Mouse (Mus musculus) cerebellum, adult 18-20 months (tissue): ENCODE measurements around the gene Ell.
"Not testable (repeated sequence)": the region's sequence is repeated elsewhere in the genome, so short reads cannot be mapped to it uniquely, and the experiment has no call there.

Experiments
- DNase-seq, 2 experiments: peaks; one replicate each; pipeline ENCODE4 v3.0.0; 2021

Ell gene

DNA sequence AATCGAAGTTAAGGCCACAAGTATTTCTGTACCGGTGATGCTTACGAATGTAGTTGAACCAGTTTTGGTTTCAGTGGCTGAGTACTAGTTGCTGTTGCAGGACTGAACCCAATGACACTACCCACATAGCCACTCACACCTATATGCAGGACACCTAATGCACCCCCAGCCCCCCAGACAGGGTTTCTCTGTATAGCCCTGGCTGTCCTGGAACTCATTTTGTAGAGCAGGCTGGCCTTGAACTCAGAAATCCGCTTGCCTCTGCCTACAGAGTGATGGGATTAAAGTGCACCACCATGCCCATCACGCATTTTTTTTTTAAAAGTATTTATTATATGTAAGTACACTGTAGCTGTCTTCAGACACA lies 32.2 kb upstream of the Ell start:
- no peak for DNase-seq

DNA sequence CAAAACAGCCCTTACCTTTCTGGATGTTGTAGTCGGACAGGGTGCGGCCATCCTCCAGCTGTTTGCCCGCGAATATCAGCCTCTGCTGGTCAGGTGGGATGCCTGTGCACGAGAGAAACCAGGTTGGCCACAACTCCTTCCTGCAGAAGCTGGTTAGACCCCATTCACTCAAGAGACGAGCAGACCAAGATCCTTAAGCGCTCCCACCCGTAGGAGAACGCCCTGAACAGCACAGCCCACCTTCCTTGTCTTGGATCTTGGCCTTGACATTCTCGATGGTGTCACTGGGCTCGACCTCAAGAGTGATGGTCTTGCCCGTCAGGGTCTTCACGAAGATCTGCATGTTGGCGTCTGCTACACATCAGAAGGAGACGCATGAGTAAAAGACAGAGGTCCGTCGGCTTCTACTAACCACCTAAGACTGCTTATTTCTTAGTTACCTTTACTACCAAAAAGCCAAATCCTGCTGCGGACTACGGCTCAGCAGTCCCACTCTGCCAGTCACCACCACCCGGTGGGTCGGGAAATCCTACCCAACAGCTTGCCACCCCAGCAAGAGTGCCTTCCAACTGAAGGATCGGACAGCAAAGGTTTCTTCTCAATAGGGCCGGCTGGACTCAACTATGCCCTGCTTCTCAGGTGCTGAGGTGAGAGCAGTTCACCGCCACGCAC lies 29.8 kb upstream of the Ell start:
- no peak for DNase-seq

GRCm38 (mm10) chr8:70510228-70510915 lies 28.9 kb upstream of the Ell start, which contains the start of gene Uba52:
Uba52 (minus strand) TSS chr8:70510801.
- DNase-seq = peak; percentile 96 to 98

- DNase-seq = not testable (repeated sequence)
These were observed 28.1 kb upstream of the Ell start for GRCm38 (mm10) chr8:70511174-70511573.

DNA sequence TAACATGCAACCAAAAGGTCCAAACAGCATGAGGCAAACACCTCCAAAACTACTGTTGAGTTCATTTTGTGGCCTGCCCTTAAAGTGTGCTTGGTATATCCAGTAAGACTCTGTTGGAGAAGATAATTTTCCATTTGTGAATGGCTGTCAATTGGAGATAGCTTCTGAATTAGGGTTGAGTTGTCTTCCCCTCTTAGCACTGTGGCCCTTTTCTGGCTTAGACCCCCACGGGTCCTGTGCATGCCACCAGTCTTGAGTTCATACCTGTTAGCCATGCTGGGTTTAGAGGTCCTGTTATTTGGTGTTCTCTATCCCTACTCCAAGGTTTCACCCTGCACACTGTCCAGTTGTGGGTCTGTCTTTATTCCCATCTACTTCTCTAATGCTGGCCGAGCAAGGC lies 27.5 kb upstream of the Ell start:
- no peak for DNase-seq

- DNase-seq = no peak
These were observed 26.9 kb upstream of the Ell start for GRCm38 (mm10) chr8:70512253-70512903.

- no peak for DNase-seq
These were observed 25.8 kb upstream of the Ell start for GRCm38 (mm10) chr8:70513441-70513840.

- no peak for DNase-seq
These were observed 21.2 kb upstream of the Ell start for GRCm38 (mm10) chr8:70517940-70518643.

- no peak for DNase-seq
These were observed 20.2 kb upstream of the Ell start for GRCm38 (mm10) chr8:70519043-70519442.

DNA sequence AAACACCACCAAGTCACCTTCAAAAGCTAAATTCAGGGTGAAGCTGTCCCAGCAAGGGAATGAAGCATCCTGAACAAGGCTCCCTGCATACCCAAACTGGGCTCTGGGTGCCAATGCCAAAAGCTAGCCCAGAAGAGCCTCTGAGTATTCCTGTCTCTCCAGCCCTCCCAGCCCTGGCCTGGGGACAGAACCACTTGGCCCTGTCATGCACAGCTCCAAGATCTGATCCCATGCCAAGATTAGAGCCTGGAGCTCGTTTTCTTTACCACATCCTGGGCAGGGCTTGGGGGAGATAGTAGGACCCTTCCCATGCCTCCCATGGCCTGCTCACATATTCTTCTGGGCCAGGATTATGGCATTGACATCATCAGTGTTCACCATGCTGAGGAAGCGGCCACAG lies 19.7 kb upstream of the Ell start:
- no peak for DNase-seq

DNA sequence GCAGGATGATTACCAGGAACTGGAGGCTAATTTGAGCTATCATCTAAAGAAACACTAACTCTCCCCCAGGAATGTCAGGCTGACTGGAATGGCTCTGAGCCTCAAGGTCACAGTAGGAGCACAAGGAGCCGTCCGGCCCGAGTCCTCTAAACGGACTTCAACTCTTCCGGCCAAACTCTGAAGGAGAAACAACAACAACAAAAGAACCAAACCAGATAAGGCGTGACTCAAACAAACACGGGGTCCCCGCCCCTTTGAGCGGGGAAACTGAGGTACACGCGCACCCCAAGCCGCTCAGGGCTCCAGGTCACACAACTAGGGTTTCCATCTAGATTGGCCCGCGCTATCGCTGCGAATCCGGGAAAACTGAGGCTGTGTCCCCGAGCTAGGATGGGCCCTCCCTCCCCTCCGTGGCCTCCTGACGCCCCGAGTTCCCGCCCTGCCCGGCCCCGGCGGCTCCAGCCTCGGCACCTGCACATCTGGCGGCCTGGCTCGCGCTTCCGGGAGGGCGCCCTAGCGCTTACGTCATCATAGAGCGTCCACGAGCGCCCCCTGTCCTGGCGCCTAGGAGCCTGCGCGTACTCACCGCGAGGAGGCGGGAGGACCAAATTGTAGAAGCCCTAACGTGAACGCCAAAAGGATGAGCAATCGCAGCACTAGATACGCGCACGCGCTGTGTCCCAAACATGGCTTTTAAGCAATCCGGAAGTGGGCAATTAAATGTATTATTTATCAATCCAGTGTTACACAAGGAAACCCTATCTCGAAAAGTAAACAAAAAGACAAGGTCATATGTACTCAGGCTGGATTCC lies 16.5 kb upstream of the Ell start:
- peak; percentile 95 to 96 for DNase-seq

DNA sequence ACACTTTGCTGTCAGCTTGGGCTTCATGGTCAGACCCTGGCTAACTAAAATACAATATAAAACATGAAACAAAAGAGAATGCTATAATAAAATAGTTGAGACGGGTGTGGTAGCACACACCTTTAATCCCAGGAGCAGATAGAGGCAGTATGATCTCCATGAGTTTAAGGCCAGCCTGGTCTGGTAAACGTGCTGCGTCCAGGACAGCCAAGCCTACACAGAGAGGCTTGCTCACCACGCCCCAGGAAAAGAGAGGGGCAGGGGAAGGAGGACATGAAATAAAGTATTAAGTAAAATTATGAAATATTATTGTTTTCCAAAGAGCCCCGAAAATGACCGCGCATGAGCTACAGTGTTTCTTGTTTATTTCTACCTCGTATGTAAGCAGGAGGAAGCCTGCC lies 12.1 kb upstream of the Ell start:
- no peak for DNase-seq

- DNase-seq = peak; percentile 96 to 99
These were observed 11.6 kb upstream of the Ell start, which contains the start of the genes Fkbp8 and Kxd1 for GRCm38 (mm10) chr8:70527512-70528181. Fkbp8 (plus strand) TSS chr8:70527724. Kxd1 (minus strand) TSS chr8:70527956.

DNA sequence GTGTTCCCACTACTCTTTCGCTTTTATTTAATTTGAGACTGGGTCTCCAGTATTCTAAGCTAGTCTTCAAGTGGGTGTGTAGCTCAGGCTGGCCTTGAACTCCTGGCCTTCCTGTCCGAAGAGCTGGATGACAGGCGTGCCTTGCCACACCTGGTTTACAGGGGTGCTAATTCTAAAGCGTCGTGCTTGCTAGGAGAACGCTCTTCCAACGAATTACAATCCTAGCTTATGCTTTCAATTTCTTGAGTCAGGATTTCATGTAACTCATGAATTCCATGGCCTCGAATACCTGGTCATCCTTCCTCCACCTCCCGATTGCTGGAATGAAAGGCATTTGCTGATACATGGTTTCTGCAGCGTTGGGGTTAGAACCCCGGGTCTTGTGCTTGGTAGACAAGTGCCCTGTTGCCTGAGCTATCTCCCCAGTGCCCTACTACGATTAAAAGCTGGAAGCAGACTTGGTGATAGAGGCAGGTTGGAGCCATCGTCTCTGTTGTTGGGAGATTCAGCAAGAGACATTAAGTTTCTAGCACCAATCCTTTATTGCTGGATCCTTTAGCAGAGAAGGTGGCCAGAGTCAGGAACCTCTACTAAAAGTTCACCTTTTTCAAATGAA lies 11.0 kb upstream of the Ell start:
- no peak for DNase-seq

GRCm38 (mm10) chr8:70529299-70529698 lies 10.0 kb upstream of the Ell start:
- no peak for DNase-seq

DNA sequence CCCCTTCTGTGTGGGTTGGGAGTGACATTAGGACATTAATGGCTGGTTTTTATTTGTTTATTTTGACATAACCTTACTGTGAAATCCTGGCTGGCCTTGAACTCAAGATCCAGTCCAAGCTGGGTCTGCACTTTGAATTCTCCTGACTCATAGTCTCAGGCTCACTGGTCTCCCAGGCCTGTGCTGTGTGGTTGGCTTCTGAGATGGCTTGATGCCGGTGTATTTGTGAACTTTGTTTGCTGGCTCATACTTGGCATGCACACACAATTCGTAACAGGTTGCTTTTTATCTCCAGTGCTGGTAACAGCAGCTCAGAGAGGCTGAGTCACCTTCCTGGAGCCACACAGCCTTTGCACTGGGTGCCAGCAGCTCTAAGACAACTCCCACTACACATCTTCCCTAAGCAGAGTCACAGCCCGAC lies 9.5 kb upstream of the Ell start:
- DNase-seq = no peak

- no peak for DNase-seq
These were observed 8.9 kb upstream of the Ell start for GRCm38 (mm10) chr8:70530314-70530713.

GRCm38 (mm10) chr8:70534281-70534680 lies 5.0 kb upstream of the Ell start:
- no peak for DNase-seq

- no peak for DNase-seq
These were observed 4.0 kb upstream of the Ell start for GRCm38 (mm10) chr8:70535221-70535620.

DNA sequence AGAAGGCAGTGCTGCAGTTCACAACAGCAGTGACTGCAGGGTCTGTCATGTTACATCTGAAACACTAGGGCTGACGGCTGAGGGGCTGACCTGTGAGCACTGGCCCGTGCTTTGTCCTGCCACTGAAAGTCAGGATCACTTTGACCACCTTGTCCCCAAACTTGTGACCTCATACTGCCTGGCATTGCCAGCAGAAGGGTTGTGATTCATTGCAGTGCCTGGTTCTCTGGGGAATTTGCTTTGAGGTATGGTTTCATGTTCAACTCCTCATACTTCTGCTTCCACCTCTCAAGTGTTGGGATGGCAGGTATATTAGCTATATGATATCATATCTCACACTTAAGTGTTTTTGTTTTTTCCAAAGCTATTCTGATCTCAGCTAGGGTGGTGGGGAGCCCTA lies 3.6 kb upstream of the Ell start:
- no peak for DNase-seq

- DNase-seq = peak in 1 of 2 experiments; percentile 49
These were observed 1.2 kb upstream of the Ell start for GRCm38 (mm10) chr8:70538024-70538579.
